Mouse (Mus musculus) spleen, postnatal 0 days (tissue): Measurements from ENCODE around the gene Eif3d. TPM values are rescaled to one million over a fixed set of nuclear protein-coding genes. Genes with fewer than 3 reads are reported as not detected.

Source experiments
- polyA plus RNA-seq: library from polyadenylated mRNA; unstranded; fragments of >200 nt; fragmentation: Nextera tagmentation; extraction: Ambion mirVana; gene quantifications from 2 replicates; pipeline ENCODE4 v1.2.1, GENCODE M21; 2015

Gene Eif3d
- 134 and 149 TPM in 2 replicates for polyA plus RNA-seq

DNA sequence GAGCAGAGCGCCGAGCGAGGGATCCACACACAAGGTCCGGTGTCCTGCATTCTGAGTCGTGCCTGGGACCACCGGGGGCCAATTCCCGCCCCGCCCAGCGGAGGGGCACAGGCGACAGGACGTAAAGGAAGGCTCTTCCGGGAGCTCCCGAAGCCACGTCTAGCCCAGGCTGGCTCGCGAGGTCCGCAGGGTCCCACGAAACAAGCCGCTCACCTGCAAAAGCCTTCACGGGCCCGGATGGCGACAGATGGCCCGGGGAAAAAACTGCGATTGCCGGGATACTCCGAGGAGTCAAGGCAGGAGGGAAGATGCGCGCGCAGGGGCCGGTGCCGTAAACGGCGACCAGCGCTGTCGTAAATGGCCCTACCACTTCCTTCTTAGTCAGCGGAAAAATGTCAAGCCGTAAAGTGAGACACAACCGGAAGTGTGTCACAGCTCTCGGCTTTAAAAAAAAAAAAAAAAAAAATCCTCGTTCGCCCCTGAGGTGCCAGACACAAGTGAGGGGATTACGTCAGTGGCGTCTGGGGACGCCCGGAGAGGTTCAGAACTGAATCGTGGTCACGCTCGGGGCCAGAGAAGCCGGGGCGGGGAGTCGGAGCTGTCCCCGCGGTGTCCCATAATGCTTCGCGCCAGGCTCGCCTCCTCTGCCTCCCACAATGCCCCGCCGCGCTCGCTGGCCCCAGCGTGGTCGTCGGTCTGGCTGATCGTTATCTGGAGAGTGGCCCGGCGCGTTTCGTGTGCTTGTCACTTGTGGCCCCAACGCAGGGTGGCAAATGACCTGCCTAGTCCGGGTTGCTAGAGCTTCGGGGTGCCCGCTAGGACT, at the start of gene Eif3d:
Eif3d (minus strand) TSS at position 344 of the 823 bp plus-strand sequence.

DNA sequence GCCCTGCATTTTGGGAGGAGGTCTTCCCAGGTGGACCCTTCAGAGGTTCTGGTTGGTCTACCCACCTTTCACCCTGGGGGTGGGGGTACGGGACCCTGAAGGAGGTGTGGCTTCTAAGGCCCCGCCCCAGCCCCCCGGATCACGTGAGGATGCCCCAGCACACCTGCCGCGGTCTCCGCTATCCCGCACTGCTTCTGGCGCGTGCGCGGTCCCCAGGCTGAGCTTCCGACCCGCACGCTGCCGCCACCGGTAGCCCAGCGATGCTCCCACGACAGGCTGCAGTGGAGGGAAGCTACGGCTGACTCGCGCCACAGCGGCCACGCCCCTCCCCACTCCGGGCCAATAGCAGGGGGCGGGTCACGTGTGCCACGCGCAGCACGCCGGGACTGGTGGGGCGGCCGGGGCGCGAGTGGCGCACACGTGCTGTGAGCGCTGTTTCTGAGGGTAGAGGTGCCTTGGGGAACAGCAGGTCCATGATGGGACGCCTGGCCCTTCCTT, 14.2 kb downstream of the Eif3d start, which contains the start of gene Foxred2:
Foxred2 (minus strand) TSS at position 319 of the 498 bp plus-strand sequence.

DNA sequence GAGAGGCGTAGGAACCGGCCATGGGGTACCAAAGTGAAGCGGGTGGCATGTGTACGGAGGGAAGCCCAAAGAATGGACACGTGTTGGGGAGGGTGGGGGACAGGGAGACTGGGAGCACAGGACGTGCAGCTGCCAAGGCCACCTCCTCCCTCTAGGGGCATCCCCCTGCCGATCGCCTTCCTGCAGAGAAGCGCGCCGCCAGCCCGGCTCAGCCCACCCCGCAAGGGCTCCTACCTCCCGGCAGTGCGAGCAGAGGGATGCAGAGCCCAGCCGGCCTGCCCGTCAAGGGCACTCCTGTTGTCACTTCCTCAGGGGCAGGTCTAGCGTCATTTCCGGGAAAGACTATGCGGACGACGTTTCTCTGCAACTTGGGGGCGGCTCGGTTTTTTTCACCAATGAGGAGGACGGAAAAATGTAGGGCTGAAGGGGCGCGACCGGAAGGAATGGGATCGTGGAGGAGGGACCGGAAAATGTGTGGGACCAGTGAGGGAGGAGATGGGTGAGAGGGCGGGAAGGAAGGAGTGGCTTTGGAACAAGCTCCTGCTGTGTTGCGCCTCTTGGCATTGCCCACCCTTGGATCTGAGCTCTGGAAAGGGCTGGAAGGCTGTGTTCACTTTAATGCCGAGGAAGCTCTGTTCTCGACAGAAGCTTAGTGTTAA, 41.8 kb downstream of the Eif3d start, which contains the start of gene Txn2:
Txn2 (minus strand) TSS at position 334 of the 659 bp plus-strand sequence.

Other genes starting within 250 kb of the Eif3d start
- 0.20 and 0.51 TPM in 2 replicates for gene Apol9b, start 241.8 kb downstream of the Eif3d start, polyA plus RNA-seq
- gene Apol8, start 213.8 kb downstream of the Eif3d start, polyA plus RNA-seq: 16.8 and 24.4 TPM in 2 replicates
- 43.2 and 53.2 TPM in 2 replicates for gene Myh9, start 128.6 kb downstream of the Eif3d start, polyA plus RNA-seq
- gene Txn2, start 41.8 kb downstream of the Eif3d start, polyA plus RNA-seq: 162 and 181 TPM in 2 replicates
- 1.2 and 1.9 TPM in 2 replicates for gene Foxred2, start 14.1 kb downstream of the Eif3d start, polyA plus RNA-seq
- gene Cacng2, start 149.2 kb upstream of the Eif3d start, polyA plus RNA-seq: not detected in 2 replicates
- 60.5 and 60.7 TPM in 2 replicates for gene Ift27, start 203.3 kb upstream of the Eif3d start, polyA plus RNA-seq
- gene Pvalb, start 235.6 kb upstream of the Eif3d start, polyA plus RNA-seq: not detected in 2 replicates